Mouse (Mus musculus) erythroblast, embryonic 14.5 days (primary cell): ENCODE measurements around the gene Gm13289.
"Not testable (repeated sequence)": the region's sequence is repeated elsewhere in the genome, so short reads cannot be mapped to it uniquely, and the experiment has no call there.

ENCODE experiments used
- GATA1 ChIP-seq: IDR thresholded peaks from 2 replicates; pipeline ENCODE4 v1.6.1; 2012; ENCODE audit warnings: low read length, inconsistent platforms, mixed read lengths
- TAL1 ChIP-seq: IDR thresholded peaks from 3 replicates; pipeline ENCODE4 v1.6.1; 2012; ENCODE audit warnings: low read length, inconsistent platforms, mixed read lengths

GRCm38 (mm10) chr4:88788402-88788801, 11.7 kb downstream of the Gm13289 start, which contains the start of gene Gm13277:
- not testable (repeated sequence) for TF ChIP-seq GATA1, TAL1
